Mouse (Mus musculus): ENCODE results near the gene Pim1. TPM values are rescaled to one million over a fixed set of nuclear protein-coding genes. Genes with fewer than 3 reads are reported as not detected.

Gene Pim1
- polyA plus RNA-seq, 1 experiment from 2014 or later = 57.1 TPM

- Histone ChIP-seq H3K4me1 (ENCODE audit: insufficient read depth) (no peaks in the 10 kb centered on the region), H3K4me2 (ENCODE audit: low read depth, low read length) (no peak overlapping the region), H3K9me3 (ENCODE audit: low read length) (no peaks in the 10 kb centered on the region), H3K9ac (replicated peaks) (no peak overlapping the region), H3K4me3 (ENCODE audit: low read depth, low read length) (no peak overlapping the region), H3K27me3 (ENCODE audit: insufficient read depth, low read length) (no peaks in the 10 kb centered on the region), H3K36me3 (replicated peaks; ENCODE audit: insufficient read depth, low read length) (no peaks in the 10 kb centered on the region), H3K27ac (ENCODE audit: low read depth) (no peak overlapping the region)
- WGBS (ENCODE audit: insufficient replicate concordance) = 70% methylated on average over 8 of the region's 8 CpGs
- ATAC-seq (no peak), DNase-seq (no peak)
- no peak for TF ChIP-seq EP300 (IDR thresholded peaks at IDR 0.05; ENCODE audit: low read depth)
- no peak for TF ChIP-seq CTCF (IDR thresholded peaks at IDR 0.05; ENCODE audit: low read depth)
Observed at GRCm38 (mm10) chr17:29519731-29520130, 29.2 kb downstream of the Pim1 start.

GRCm38 (mm10) chr17:29525613-29526012 is 35.1 kb downstream of the Pim1 start:
- no peak for ATAC-seq
- TF ChIP-seq CTCF (IDR thresholded peaks at IDR 0.05; ENCODE audit: low read depth) (peak; percentile 21; the same call in 1 of the 2 replicates), EP300 (IDR thresholded peaks at IDR 0.05; ENCODE audit: low read depth) (no peak)
- WGBS (ENCODE audit: insufficient replicate concordance) = 77% methylated on average over 2 of the region's 2 CpGs
- H3K4me2 ChIP-seq (ENCODE audit: low read depth, low read length) = no peak overlapping the region
- H3K27ac ChIP-seq (ENCODE audit: low read depth) = no peak overlapping the region
- no peak for DNase-seq
- no peaks in the 10 kb centered on the region for H3K4me1 ChIP-seq (ENCODE audit: insufficient read depth)
- no peak overlapping the region for H3K4me3 ChIP-seq (ENCODE audit: low read depth, low read length)
- no peaks in the 10 kb centered on the region for H3K36me3 ChIP-seq (replicated peaks; ENCODE audit: insufficient read depth, low read length)
- peaks cover 2% of the 10 kb centered on the region; the same call in 1 of the 2 replicates for H3K9me3 ChIP-seq (ENCODE audit: low read length)
- no peak overlapping the region for H3K9ac ChIP-seq (replicated peaks)
- no peaks in the 10 kb centered on the region for H3K27me3 ChIP-seq (ENCODE audit: insufficient read depth, low read length)

DNA sequence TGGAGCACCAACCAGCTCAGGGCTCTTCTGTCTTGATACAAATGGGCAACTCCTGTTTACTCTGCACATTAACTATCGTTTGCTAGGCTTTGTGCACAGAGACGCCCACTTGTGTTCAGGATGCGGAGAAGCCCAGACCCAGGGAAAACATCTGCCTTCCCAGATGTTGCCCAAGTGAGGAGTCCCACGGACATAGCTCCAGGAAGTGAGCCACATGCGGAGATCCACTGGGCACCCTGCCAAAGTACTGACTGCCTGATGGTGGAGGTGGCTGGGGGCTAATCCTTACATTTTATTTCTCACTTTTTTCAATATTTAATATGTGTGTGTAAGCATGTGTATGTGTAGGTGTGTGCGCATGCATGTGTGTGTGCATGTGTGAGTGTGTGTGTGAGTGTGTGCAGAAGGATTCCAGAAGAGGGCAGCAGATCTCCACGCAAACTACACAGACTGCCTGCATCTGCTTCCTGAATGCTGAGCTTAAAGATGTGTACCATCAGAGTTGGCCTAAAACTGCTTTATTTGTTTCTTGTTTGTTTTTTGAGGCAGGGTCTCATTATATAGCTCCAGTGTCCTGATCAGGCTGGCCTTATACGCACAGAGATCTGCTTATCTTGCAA is 38.1 kb downstream of the Pim1 start:
- no peak overlapping the region for H3K4me2 ChIP-seq (ENCODE audit: low read depth, low read length)
- WGBS (ENCODE audit: insufficient replicate concordance) = 76% methylated on average over 8 of the region's 8 CpGs
- no peaks in the 10 kb centered on the region for H3K4me1 ChIP-seq (ENCODE audit: insufficient read depth)
- no peaks in the 10 kb centered on the region for H3K27me3 ChIP-seq (ENCODE audit: insufficient read depth, low read length)
- no peaks in the 10 kb centered on the region for H3K36me3 ChIP-seq (replicated peaks; ENCODE audit: insufficient read depth, low read length)
- ATAC-seq (no peak), DNase-seq (no peak)
- H3K4me3 ChIP-seq (ENCODE audit: low read depth, low read length) = no peak overlapping the region
- TF ChIP-seq CTCF (IDR thresholded peaks at IDR 0.05; ENCODE audit: low read depth) (peak; percentile 79), EP300 (IDR thresholded peaks at IDR 0.05; ENCODE audit: low read depth) (no peak)
- H3K9me3 ChIP-seq (ENCODE audit: low read length) = peaks cover 2% of the 10 kb centered on the region; the same call in 1 of the 2 replicates
- H3K9ac ChIP-seq (replicated peaks) = no peak overlapping the region
- no peak overlapping the region for H3K27ac ChIP-seq (ENCODE audit: low read depth)

GRCm38 (mm10) chr17:29530508-29530907 is 40.0 kb downstream of the Pim1 start:
- peaks cover 2% of the 10 kb centered on the region; the same call in 1 of the 2 replicates for H3K9me3 ChIP-seq (ENCODE audit: low read length)
- no peak overlapping the region for H3K9ac ChIP-seq (replicated peaks)
- H3K36me3 ChIP-seq (replicated peaks; ENCODE audit: insufficient read depth, low read length) = no peaks in the 10 kb centered on the region
- no peaks in the 10 kb centered on the region for H3K4me1 ChIP-seq (ENCODE audit: insufficient read depth)
- no peak overlapping the region for H3K27ac ChIP-seq (ENCODE audit: low read depth)
- ATAC-seq (no peak), DNase-seq (no peak)
- H3K27me3 ChIP-seq (ENCODE audit: insufficient read depth, low read length) = no peaks in the 10 kb centered on the region
- no peak for TF ChIP-seq CTCF (IDR thresholded peaks at IDR 0.05; ENCODE audit: low read depth)
- no peak for TF ChIP-seq EP300 (IDR thresholded peaks at IDR 0.05; ENCODE audit: low read depth)
- H3K4me3 ChIP-seq (ENCODE audit: low read depth, low read length) = no peak overlapping the region
- 75% methylated on average over 6 of the region's 6 CpGs for WGBS (ENCODE audit: insufficient replicate concordance)
- H3K4me2 ChIP-seq (ENCODE audit: low read depth, low read length) = no peak overlapping the region

DNA sequence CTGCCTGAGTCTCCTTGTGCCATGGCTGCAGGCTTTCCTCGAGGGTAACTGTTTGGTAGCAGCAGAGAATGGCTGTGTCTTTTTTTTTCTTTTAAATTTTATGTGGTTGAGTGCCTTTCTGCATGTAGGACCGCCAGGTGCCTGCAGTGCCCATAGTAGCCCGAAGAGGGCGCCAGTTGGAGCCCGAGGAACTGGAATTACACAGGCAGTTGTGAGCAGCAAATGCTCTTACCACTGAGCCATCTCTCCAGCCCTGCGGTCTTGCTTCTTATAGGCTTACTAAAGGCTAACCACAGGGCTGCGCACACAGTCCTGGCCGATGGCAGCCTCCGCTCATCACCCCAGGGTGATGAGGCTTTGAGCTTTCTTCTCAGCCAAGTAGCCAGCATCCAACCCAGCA is 40.7 kb downstream of the Pim1 start:
- Histone ChIP-seq H3K27me3 (ENCODE audit: insufficient read depth, low read length) (no peaks in the 10 kb centered on the region), H3K9me3 (ENCODE audit: low read length) (no peaks in the 10 kb centered on the region), H3K9ac (replicated peaks) (no peak overlapping the region), H3K27ac (ENCODE audit: low read depth) (no peak overlapping the region), H3K4me1 (ENCODE audit: insufficient read depth) (no peaks in the 10 kb centered on the region), H3K4me2 (ENCODE audit: low read depth, low read length) (no peak overlapping the region), H3K36me3 (replicated peaks; ENCODE audit: insufficient read depth, low read length) (no peaks in the 10 kb centered on the region), H3K4me3 (ENCODE audit: low read depth, low read length) (no peak overlapping the region)
- peak; percentile 49 for TF ChIP-seq CTCF (IDR thresholded peaks at IDR 0.05; ENCODE audit: low read depth)
- no peak for TF ChIP-seq EP300 (IDR thresholded peaks at IDR 0.05; ENCODE audit: low read depth)
- DNase-seq (peak; percentile 52), ATAC-seq (no peak)
- 69% methylated on average over 9 of the region's 9 CpGs for WGBS (ENCODE audit: insufficient replicate concordance)

DNA sequence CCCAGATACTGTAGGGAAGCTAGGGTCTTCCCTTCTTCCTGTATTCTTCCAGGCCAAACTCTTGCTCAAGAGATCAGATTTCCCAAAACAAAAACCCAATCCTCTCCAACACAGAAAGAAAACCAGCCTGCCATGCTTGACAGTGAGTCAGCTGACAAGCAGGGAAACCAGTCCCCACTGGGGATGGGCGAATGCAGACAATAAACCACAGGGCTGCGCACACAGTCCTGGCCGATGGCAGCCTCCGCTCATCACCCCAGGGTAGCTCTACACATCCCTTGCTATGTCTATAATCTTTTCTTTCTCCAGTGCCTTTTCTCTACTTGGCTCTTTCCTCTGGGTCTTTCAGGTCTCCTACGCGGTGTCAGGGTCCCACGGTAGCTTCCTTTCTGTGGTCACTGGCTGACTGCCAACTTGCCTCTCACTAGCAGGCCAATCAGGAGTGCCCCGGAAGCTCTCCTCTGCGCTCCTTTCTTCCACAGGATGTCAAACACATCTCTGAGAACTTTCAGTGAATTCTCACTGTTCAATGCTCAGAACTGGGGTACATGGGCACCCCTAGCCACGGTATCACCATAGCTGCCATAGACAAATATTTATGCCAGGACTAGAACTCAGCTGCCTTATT is 41.3 kb downstream of the Pim1 start:
- DNase-seq (peak; percentile 40), ATAC-seq (no peak)
- Histone ChIP-seq H3K4me1 (ENCODE audit: insufficient read depth) (no peaks in the 10 kb centered on the region), H3K36me3 (replicated peaks; ENCODE audit: insufficient read depth, low read length) (no peaks in the 10 kb centered on the region), H3K4me3 (ENCODE audit: low read depth, low read length) (no peak overlapping the region), H3K9ac (replicated peaks) (no peak overlapping the region), H3K27me3 (ENCODE audit: insufficient read depth, low read length) (no peaks in the 10 kb centered on the region), H3K27ac (ENCODE audit: low read depth) (no peak overlapping the region), H3K9me3 (ENCODE audit: low read length) (no peaks in the 10 kb centered on the region), H3K4me2 (ENCODE audit: low read depth, low read length) (no peak overlapping the region)
- TF ChIP-seq CTCF (IDR thresholded peaks at IDR 0.05; ENCODE audit: low read depth) (no peak), EP300 (IDR thresholded peaks at IDR 0.05; ENCODE audit: low read depth) (no peak)
- 30% methylated on average over 10 of the region's 10 CpGs for WGBS (ENCODE audit: insufficient replicate concordance)

Measured in liver, postnatal 0 days (tissue).